Mouse (Mus musculus): ENCODE results near the gene Zfp422.

The Zfp422 gene

DNA sequence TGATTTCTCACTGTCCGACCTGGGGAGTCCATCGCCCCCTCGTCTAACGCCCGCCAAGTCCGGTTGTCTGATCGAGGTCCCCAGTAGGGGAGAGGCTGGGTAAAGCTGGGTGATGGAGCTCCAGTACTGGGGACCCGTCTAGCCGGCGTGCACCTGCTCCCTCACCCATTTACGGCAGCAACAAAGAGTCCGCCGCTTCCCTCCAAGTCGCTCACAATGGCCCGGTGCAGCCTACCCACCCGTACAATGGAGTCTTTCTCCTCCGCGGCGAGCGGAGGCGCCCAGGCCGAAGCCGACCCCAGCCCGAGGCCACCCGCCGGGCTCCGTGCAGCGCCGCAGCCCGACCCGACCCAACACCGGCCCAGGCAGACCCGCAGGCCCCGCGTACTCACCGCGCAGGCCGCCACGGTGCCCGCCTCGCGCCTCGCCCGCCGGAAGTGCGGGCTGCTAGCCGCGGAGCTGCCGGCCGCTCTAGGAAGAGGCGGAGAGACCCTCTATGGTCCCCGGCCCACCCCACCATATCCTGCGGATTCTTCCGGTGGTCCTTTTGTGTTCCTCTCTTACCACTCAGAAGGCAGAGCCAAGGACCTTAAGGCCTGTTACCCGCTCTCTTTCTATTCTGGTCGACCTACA lies at the start of gene Zfp422:
Zfp422 (minus strand) TSS at position 461 of the 633 bp plus-strand sequence.
- peak; percentile 58 to 80 for DNase-seq (ENCODE audit: low spot score in 2 of 2)

- DNase-seq (ENCODE audit: low spot score in 2 of 2), result no peak
Observed at GRCm38 (mm10) chr6:116677321-116677720, 48.5 kb upstream of the Zfp422 start.

- DNase-seq (ENCODE audit: low spot score in 2 of 2), result no peak
Observed at GRCm38 (mm10) chr6:116676355-116676913, 47.6 kb upstream of the Zfp422 start.

DNA sequence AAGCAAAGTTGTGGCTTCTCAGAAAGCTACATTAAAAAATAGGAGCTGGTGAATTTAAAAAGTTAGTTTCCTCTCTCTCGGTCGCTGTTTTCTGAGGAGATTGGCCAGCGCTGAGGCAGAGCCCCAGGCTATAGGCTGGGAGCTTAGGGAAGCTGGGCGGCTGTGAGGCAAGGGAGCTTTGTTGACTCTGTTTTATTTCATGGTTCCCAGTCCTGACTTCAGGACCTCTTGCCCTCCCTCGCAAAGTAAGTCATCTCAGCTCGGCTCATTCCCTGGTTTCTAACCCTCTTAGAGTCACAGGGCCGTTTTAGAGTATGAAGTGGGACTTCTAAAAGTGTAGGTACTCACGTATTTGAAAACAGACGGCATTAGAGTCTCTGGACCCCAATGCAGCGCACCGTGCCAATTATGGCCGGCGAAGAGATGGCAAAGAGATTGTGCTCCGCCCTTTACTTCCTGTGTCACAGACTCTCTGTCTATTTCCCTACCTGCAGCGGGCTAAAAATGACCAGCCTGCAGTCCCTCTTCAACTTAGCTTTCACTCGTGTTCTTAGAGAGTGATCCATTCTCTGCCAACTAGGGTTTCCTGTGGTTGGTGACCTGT lies 45.6 kb upstream of the Zfp422 start:
- DNase-seq (ENCODE audit: low spot score in 2 of 2), result no peak

DNA sequence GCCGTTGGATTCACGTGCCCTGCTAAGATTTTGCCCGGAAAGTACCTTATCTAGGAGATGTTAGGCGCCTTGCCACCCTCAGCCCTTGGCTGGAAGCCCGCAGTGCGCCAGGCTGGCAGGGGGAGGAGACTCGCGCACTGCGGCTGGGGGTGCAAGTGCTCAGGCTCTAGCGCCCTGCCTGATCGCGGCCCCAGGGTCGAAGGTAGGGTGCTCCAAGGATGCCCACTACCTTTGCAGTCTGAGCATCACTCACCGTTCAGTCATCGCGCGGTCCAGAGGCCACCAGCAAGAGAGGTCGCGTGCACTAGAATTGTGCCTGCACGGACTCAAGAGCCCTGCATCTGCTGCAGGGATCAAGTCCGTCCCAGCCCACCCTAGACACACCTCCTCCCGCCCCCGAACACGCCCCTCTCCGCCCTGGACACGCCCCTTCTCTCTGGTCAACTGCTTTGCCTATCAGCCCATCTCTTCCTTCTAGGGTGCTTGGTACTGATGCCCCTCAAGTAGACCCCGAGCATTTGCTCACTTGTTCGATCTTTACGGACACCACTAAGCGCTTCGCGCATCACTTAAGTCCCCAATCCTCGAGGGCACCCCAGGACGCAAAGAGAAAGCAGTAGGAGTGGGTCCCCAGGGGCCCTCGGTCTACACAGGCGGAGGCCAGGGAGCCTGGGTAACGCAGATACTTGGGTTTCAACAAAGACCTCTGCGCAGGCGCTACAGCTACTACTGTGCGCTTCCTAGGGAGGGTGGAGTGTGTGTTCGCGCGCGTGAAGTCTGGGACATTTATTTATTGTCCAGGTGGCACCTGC lies 44.9 kb upstream of the Zfp422 start, which contains the start of gene Rassf4:
Rassf4 (minus strand) TSS at position 482 of the 812 bp plus-strand sequence.
- DNase-seq (ENCODE audit: low spot score in 2 of 2), result peak; percentile 63 to 83

DNA sequence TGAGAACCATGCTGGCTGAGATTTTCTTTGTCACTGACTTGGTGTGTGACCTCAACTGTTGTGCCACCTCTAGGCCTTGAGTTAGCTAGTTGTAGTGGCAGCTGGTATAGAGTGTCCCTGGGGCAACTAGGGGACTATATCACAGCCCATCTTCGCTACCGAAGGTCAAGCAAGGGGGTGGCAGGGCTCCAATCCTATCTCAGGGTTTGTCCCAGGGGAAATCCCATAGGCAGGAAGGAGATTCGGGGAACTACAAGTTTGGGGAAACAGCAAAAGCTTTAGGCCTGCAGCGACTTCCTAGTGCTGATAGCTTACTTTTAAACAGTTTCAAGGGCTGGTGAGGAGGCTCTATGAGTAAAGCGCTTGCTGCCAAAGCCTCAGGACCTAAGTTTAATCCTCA lies 43.5 kb upstream of the Zfp422 start:
- DNase-seq (ENCODE audit: low spot score in 2 of 2), result peak in 1 of 2 experiments; percentile 27

GRCm38 (mm10) chr6:116671768-116672167 lies 43.0 kb upstream of the Zfp422 start:
- DNase-seq (ENCODE audit: low spot score in 2 of 2), result no peak

DNA sequence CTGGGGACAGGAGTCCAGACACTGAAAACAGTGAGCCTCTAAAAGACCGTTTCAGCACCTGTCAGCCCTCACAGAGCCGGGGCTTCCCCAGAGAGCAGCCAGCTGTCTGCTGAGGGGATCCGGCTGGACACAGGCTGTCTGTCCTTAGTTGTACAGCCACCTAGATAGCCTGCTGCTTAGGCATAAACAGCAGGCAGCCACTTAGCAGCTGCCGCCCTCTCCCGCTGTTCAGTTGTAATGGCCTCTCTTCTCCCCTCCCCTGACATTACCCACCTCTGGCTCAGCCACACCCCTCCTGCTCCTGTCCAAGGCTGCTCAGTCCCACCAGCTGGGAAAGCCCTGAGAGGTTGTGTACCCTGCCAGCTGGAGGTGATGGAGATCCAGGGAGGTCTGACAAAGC lies 42.2 kb upstream of the Zfp422 start:
- DNase-seq (ENCODE audit: low spot score in 2 of 2), result peak in 1 of 2 experiments; percentile 34

DNA sequence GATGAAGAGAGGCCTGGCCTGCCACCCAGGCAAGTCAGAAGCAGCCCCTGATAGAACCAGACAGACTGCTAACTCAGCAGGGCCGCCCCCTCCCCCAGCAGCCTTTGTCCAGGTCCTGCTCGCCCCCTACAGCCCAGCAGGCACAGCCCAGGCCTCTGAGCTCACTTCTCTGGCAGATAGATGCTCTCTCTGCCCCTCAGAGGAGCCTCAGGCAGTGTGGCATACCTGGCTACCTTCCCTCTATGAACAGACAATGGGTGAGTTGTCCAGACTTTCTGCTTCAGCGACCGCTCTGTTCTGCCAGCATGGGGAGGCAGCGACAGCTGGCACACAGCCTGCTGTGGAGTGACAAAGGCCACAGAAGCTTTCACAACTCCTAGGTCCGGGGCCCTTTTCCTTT lies 41.3 kb upstream of the Zfp422 start:
- DNase-seq (ENCODE audit: low spot score in 2 of 2), result peak in 1 of 2 experiments; percentile 51

GRCm38 (mm10) chr6:116668682-116669470 lies 40.1 kb upstream of the Zfp422 start:
- DNase-seq (ENCODE audit: low spot score in 2 of 2), result no peak

DNA sequence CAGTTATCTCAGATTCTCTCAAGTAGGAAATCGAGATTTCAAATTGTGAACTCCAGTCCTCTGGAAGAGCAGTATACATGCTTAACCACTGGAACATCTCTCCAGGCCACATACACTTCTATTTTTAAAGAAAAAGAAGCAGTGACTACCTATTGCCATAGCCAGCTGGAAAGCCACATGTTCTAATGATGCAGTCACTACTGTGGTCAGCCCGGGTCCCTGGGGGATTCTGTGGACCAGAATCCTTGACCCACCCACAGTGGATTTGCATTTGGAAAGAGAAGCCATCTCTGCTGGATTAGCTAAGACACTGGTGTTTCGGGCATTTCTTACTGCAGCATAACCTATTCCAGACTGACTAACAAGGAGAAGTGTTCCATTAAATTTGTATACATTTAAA lies 38.6 kb upstream of the Zfp422 start:
- no peak for DNase-seq (ENCODE audit: low spot score in 2 of 2)

DNA sequence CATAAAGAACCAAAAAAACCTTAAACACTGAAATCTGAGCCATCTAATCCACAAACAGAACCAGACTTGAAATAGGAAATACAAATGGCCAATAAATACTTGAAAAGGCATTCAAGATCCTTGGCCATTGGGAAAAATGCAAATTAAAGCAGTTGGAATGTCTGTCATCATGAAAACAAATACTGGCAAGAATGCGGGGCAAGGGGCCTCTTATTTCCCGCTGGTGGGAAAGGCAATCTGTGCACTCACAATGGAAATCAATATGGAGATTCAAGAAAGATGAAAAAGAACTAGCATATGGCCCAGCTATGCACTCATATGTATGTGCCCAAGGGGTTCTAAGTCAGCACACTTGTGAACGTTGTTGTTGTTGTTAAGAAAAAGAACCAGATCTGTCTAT lies 38.1 kb upstream of the Zfp422 start:
- DNase-seq (ENCODE audit: low spot score in 2 of 2), result no peak

- DNase-seq (ENCODE audit: low spot score in 2 of 2), result no peak
Observed at GRCm38 (mm10) chr6:116666085-116666750, 37.4 kb upstream of the Zfp422 start.

DNA sequence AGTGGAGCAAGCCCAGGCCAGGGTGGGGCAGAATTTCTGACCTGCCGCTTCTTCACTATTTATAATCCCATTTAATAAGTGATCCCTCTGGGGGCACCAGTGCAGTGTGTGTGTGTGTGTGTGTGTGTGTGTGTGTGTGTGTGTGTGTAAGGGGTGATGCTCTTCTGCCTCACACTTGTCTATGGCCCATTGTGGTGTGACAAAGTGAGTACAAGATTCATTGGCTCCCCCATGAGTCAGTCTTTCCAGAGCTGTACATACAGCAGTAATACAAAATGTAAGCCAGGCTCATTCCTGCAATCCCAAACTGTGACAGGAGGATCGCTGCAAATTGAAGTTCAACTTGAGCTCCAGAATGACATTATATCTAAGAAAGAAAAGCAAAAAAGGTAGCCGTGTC lies 36.0 kb upstream of the Zfp422 start:
- no peak for DNase-seq (ENCODE audit: low spot score in 2 of 2)

DNA sequence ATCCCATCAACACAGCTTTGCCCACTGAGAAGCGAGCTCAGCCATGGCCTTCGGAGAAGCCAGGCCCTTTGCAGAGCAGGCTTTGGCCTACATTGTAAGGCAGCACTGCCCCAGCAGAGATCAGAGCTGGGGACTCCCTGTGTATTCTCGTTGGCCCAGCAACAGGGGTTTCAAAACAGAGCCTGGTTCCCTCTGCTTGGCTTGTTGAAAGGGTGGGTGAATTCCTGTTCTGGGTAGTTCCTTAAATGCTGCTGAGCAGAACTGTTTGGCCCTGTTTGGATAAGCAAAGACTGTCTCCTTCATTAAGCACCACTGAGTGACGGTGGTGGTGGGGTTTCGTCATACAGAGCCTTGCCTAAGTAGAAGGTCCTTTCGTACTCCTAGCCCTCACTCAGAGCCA lies 35.2 kb upstream of the Zfp422 start:
- no peak for DNase-seq (ENCODE audit: low spot score in 2 of 2)

- no peak for DNase-seq (ENCODE audit: low spot score in 2 of 2)
Observed at GRCm38 (mm10) chr6:116663364-116663763, 34.6 kb upstream of the Zfp422 start.

DNA sequence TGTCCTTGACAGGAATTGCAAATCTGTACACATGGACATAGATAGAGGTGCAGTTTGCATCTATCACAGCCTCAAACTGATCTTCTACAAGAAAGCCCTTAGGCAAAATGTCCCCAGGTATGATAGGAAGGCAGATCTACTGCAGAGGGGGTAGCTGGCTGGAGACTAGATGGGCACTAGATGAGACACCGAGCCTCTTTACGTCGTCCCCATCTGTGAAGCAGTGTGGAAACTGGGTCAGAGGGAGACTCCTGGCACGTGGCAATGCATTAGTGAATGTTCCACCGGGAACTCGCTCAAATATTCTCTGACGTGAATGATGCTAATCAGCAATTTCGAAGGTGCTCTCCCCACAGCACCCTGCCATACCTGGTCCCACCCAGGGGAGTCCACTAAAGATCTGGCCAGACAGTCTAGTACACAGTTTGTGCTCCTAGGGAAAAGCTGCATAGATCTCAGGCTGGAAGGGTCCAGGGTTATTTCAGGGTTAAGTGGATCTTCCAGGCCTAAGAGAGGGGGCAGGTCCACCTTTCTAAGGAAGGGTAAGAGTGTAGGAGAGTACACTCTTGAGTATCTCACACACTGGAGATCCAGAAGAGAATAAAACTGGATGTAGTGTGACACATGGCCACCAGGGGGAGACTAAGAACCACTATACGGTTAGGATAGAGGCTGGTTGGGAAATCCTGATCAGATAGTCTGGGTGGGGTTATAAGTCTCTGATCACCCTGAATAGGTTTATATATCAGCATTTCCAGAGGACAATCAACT lies 25.1 kb upstream of the Zfp422 start:
- DNase-seq (ENCODE audit: low spot score in 2 of 2), result peak in 1 of 2 experiments; percentile 67

DNA sequence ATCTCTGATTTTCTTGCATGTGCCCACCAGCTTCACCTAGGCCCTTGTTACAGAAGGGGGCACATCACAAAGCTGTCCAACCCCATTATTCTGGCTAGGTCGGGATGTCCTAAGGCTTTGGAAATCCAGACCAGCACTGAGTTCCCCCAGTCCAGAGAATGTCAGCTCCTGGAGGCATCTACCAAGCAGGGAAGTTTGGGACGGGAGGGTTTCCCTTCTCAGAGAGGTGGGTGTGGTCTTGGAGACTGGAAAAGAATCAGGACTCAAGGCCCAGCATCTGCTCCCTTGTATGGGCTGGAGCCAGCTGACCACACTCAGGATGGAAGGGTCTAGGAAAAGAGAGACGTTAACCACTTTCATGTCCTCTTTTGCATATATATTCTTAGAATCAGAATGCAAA lies 24.4 kb upstream of the Zfp422 start:
- DNase-seq (ENCODE audit: low spot score in 2 of 2), result no peak

DNA sequence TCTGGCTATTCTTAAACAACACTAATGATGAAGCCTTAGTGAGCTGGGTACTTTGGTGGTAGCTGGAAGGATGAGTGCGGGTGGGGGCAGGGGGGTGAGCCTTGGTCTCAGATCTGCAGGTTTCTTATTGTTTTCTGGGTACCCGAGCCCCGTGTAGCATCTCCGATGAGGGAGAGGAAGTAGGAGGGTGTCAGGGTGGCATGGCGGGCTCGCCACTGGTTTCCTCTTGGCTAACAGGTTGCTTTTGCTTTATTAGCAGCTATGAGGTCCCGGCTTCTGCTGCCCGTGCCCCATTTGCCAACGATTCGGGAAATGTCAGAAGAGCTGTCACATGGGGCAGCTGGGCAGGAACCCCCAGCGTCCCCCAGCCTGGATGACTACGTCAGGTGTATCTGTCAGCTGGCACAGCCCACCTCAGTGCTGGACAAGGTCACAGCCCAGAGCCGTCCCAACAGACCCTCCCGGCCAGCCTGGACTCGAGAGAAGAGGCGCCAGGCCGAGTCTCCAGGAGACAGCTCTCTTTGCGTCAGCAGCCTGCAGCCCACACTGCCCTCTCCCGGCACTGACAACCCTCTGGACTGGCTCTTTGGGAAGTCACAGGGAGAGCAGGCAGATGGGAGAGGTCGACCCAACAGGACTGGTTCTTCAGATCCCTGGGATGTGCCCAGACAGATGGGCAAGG lies 22.8 kb upstream of the Zfp422 start:
- no peak for DNase-seq (ENCODE audit: low spot score in 2 of 2)

GRCm38 (mm10) chr6:116650406-116650805 lies 21.6 kb upstream of the Zfp422 start, which contains the start of gene Depp1:
Gene Depp1 (plus strand): TSS chr6:116650609.
- DNase-seq (ENCODE audit: low spot score in 2 of 2), result no peak

All from cerebellum, postnatal 4 days (tissue).